Mouse (Mus musculus) heart, embryonic 14.5 days (tissue): ENCODE results near the gene Prcd. TPM values are rescaled to one million over a fixed set of nuclear protein-coding genes. Genes with fewer than 3 reads are reported as not detected.
A peak's percentile ranks its signal among the peaks of the same experiment; 100 is the strongest.

Experiments used
- ATAC-seq: fragments of 200-750 bp; cut with Nextera tagmentation; 2 replicates; pipeline ENCODE4 v1.8.0; 2017; ENCODE audit warnings: low read depth, moderate TSS enrichment; ENCODE audit not compliant: insufficient number of reproducible peaks, insufficient read depth, low FRiP score
- H3K27ac ChIP-seq, 2 experiments: fragments of 200-500 bp in 1 of 2; fragments of 300-500 bp in 1 of 2; sonication (generic) in 1 of 2; replicated peaks in 1 of 2; 2 replicates each; pipeline ENCODE4 v1.5.1; 2012 to 2014; ENCODE audit warnings: low read depth in 2 of 2, low read length in 2 of 2, control low read depth in 1 of 2, mild to moderate bottlenecking in 1 of 2, mixed read lengths in 1 of 2; ENCODE audit not compliant: control insufficient read depth in 1 of 2, insufficient read depth in 1 of 2
- H3K27me3 ChIP-seq: fragments of 300-500 bp; sonication (generic); 2 replicates; pipeline ENCODE4 v1.6.1; 2014; ENCODE audit warnings: mild to moderate bottlenecking, low read length, control low read depth; ENCODE audit not compliant: control insufficient read depth, insufficient read depth
- H3K36me3 ChIP-seq: fragments of 300-500 bp; sonication (generic); 2 replicates; pipeline ENCODE4 v1.6.1; 2014; ENCODE audit warnings: mild to moderate bottlenecking, control low read depth, low read length, mixed read lengths; ENCODE audit not compliant: control insufficient read depth, insufficient read depth
- H3K4me1 ChIP-seq, 2 experiments: fragments of 200-500 bp in 1 of 2; fragments of 300-500 bp in 1 of 2; sonication (generic) in 1 of 2; 2 replicates each; pipeline ENCODE4 v1.6.1; 2012 to 2014; ENCODE audit warnings: low read length in 2 of 2, control low read depth in 1 of 2, mixed read lengths in 1 of 2; ENCODE audit not compliant: control insufficient read depth in 2 of 2, insufficient read depth in 2 of 2
- H3K4me2 ChIP-seq: fragments of 300-500 bp; sonication (generic); 2 replicates; pipeline ENCODE4 v1.6.1; 2014; ENCODE audit warnings: mild to moderate bottlenecking, low read length
- H3K4me3 ChIP-seq, 2 experiments: fragments of 200-500 bp in 1 of 2; fragments of 300-500 bp in 1 of 2; sonication (generic) in 1 of 2; 2 replicates each; pipeline ENCODE4 v1.5.1; 2012 to 2014; ENCODE audit warnings: low read length in 2 of 2, mild to moderate bottlenecking in 2 of 2, control low read depth in 1 of 2, low read depth in 1 of 2, moderate library complexity in 1 of 2; ENCODE audit not compliant: control insufficient read depth in 1 of 2, insufficient read depth in 1 of 2
- H3K9ac ChIP-seq: fragments of 300-500 bp; sonication (generic); 2 replicates; pipeline ENCODE4 v1.6.1; 2014; ENCODE audit warnings: mild to moderate bottlenecking, low read length
- H3K9me3 ChIP-seq: fragments of 300-500 bp; sonication (generic); 2 replicates; pipeline ENCODE4 v1.6.1; 2016; ENCODE audit warnings: low read length, control low read depth; ENCODE audit not compliant: control insufficient read depth
- WGBS: fragments of 180-500 bp; shearing (Covaris S2); extraction: QIAGEN DNeasy Blood & Tissue Kit; methylation state at CpG from one replicate; pipeline ENCODE4 v1.1.7; 2014; 5-methylcytosine and 5-hydroxymethylcytosine counted together
- polyA plus RNA-seq: library from polyadenylated mRNA; unstranded; fragments of >200 nt; fragmentation: Nextera tagmentation; extraction: Ambion mirVana; gene quantifications from 2 replicates; pipeline ENCODE4 v1.2.1, GENCODE M21; 2014

The Prcd gene
- polyA plus RNA-seq, 1 experiment from 2014 or later: 1.9 TPM

- Histone ChIP-seq H3K4me1 (peaks cover 23 to 28% of the 10 kb centered on the region in 2 experiments), H3K27me3 (peaks cover 11% of the 10 kb centered on the region; the same call in 1 of the 2 replicates)
- 68% methylated on average over 11 of the region's 11 CpGs for WGBS
Observed at GRCm38 (mm10) chr11:116646136-116646535, 7.2 kb upstream of the Prcd start.

GRCm38 (mm10) chr11:116646771-116647170, 6.6 kb upstream of the Prcd start:
- Histone ChIP-seq H3K27me3 (peaks cover 17% of the 10 kb centered on the region), H3K4me3 (no peak overlapping the region), H3K4me1 (peaks cover 23 to 28% of the 10 kb centered on the region in 2 experiments), H3K9me3 (no peaks in the 10 kb centered on the region), H3K36me3 (no peaks in the 10 kb centered on the region), H3K9ac (no peak overlapping the region), H3K4me2 (no peak overlapping the region), H3K27ac (peak overlapping the region in 1 of 2 experiments; percentile 33; a peak in 1 of 4 replicates)
- no peak for ATAC-seq
- 86% methylated on average over 7 of the region's 7 CpGs for WGBS

More at GRCm38 (mm10) chr11:116646136-116646535, 7.2 kb upstream of the Prcd start:
- ATAC-seq: no peak
- Histone ChIP-seq H3K4me2 (no peak overlapping the region), H3K9me3 (no peaks in the 10 kb centered on the region), H3K4me3 (no peak overlapping the region), H3K36me3 (no peaks in the 10 kb centered on the region), H3K9ac (no peak overlapping the region), H3K27ac (no peak overlapping the region)

GRCm38 (mm10) chr11:116647340-116647991, 5.9 kb upstream of the Prcd start:
- Histone ChIP-seq H3K9me3 (no peaks in the 10 kb centered on the region), H3K27ac (peak overlapping the region; percentile 33 to 66; a peak in 3 of 4 replicates), H3K4me1 (peaks cover 23 to 28% of the 10 kb centered on the region in 2 experiments), H3K4me3 (no peak overlapping the region), H3K4me2 (no peak overlapping the region), H3K9ac (no peak overlapping the region), H3K27me3 (peaks cover 24% of the 10 kb centered on the region), H3K36me3 (no peaks in the 10 kb centered on the region)
- WGBS: 42% methylated on average over 11 of the region's 11 CpGs
- 0 out of 2 replicates have a peak, but pooled peaks have one; percentile 18 for ATAC-seq

- H3K27ac ChIP-seq: peak overlapping the region; percentile 9 to 64; a peak in 3 of 4 replicates
- H3K36me3 ChIP-seq: no peaks in the 10 kb centered on the region
- peaks cover 22 to 30% of the 10 kb centered on the region in 2 experiments for H3K4me1 ChIP-seq
- H3K4me3 ChIP-seq: no peak overlapping the region
- WGBS: 54% methylated on average over 18 of the region's 18 CpGs
- H3K4me2 ChIP-seq: no peak overlapping the region
- no peaks in the 10 kb centered on the region for H3K9me3 ChIP-seq
- ATAC-seq: 0 out of 2 replicates have a peak, but pooled peaks have one; percentile 6
- H3K27me3 ChIP-seq: peaks cover 33% of the 10 kb centered on the region
- peak overlapping the region; percentile 19; the same call in 1 of the 2 replicates for H3K9ac ChIP-seq
Observed at GRCm38 (mm10) chr11:116648213-116648921, 5.0 kb upstream of the Prcd start.

GRCm38 (mm10) chr11:116648976-116649375, 4.4 kb upstream of the Prcd start:
- Histone ChIP-seq H3K27ac (no peak overlapping the region), H3K4me1 (peaks cover 18 to 27% of the 10 kb centered on the region in 2 experiments), H3K9me3 (no peaks in the 10 kb centered on the region), H3K4me2 (no peak overlapping the region), H3K36me3 (no peaks in the 10 kb centered on the region), H3K9ac (no peak overlapping the region), H3K27me3 (peaks cover 36% of the 10 kb centered on the region), H3K4me3 (no peak overlapping the region)
- no peak for ATAC-seq
- WGBS: 68% methylated on average over 10 of the region's 10 CpGs

GRCm38 (mm10) chr11:116649711-116650337, 3.5 kb upstream of the Prcd start:
- WGBS: 91% methylated on average over 13 of the region's 13 CpGs

GRCm38 (mm10) chr11:116650811-116651210, 2.5 kb upstream of the Prcd start:
- WGBS: 85% methylated on average over 8 of the region's 8 CpGs
- H3K4me2 ChIP-seq: no peak overlapping the region
- no peaks in the 10 kb centered on the region for H3K36me3 ChIP-seq
- no peaks in the 10 kb centered on the region for H3K9me3 ChIP-seq
- H3K4me3 ChIP-seq: no peak overlapping the region
- no peak overlapping the region for H3K9ac ChIP-seq
- H3K27me3 ChIP-seq: peaks cover 43% of the 10 kb centered on the region
- no peak overlapping the region for H3K27ac ChIP-seq
- peaks cover 15 to 24% of the 10 kb centered on the region in 2 experiments for H3K4me1 ChIP-seq
- no peak for ATAC-seq

More at GRCm38 (mm10) chr11:116649711-116650337, 3.5 kb upstream of the Prcd start:
- H3K9me3 ChIP-seq: no peaks in the 10 kb centered on the region
- peaks cover 40% of the 10 kb centered on the region for H3K27me3 ChIP-seq
- no peaks in the 10 kb centered on the region for H3K36me3 ChIP-seq
- H3K4me1 ChIP-seq: peaks cover 15 to 25% of the 10 kb centered on the region in 2 experiments
- no peak overlapping the region for H3K4me3 ChIP-seq
- no peak for ATAC-seq
- no peak overlapping the region for H3K9ac ChIP-seq
- no peak overlapping the region for H3K4me2 ChIP-seq
- no peak overlapping the region for H3K27ac ChIP-seq
